Mouse (Mus musculus): ENCODE results near the gene Ms4a4d.
"Not testable (repeated sequence)": the region's sequence is repeated elsewhere in the genome, so short reads cannot be mapped to it uniquely, and the experiment has no call there.

The Ms4a4d gene

DNA sequence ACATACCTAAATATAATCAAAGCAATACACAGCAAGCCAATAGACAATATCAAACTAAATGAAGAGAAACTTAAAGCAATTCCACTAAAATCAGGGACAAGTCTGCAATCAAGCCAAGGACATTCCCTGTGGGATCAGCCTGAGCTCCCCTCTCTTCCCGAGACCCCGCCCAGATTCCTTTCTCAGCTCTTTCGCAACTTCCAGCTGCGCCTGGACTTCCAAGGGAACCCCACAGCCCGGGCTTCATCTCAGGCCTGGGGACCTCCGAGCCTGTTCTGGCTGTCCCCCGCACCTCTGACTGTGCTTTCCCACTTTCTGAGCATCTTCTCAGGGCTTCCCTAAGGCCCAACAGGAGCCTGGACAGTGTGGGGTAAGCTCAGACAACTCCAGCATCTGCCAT, at the start of gene Ms4a4d:
TSS of gene Ms4a4d (plus strand) at position 209 of the 400 bp plus-strand sequence.
- no peak for DNase-seq (ENCODE audit: low spot score)

DNA sequence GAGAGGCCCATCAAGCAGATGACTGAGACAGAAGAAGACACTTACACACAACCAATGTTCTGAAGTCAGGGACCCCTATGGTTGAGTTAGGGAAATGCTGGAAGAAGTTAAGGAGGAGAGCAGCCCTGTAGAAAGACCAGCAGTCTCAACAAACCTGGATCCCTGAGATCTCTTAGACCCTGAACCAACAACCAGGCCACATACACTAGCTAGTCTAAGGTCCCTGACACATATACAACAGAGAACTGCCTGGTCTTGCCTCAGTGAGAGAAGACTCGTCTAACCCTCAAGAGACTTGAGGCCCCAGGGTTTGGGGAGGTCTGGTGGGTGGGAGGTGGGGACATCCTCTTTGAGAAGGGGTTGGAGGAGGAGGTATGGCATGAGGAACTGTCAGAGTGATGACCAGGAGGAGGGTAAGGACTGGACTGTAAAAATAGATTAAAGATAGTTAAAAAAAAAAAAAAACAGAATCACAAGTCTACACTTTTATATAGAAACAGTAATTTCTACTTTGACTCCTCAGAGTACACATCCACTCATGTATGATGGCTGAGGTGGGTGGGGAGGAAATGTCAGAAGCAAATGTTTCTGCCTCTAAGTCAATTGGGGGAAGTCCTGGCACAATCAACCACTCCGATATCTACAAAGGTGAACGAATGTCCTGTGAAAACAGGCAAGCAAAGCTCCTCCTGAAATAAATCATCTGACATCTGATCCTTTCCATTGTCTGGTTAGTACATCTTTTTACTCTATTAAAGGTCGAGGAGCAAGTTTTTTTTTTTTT, 45.0 kb upstream of the Ms4a4d start:
- DNase-seq (ENCODE audit: low spot score) = no peak

DNA sequence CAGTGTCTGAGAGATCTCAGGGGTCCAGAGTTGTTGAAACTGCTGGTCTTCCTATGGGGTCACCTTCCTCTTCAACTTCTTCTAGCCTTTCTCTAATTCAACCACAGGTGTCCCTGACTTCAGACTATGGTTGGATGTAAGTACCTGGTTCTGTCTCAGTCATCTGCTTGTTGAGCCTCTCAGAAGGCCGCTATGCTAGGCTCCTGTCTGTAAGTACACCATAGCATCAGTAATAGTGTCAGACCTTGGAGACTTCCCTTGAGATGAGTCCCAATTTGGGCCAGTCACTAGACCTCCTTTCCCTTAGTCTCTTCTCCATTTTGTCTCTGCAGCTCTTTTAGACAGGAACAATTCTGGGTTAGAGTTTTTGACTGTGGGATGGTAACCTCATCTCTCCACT, 43.9 kb upstream of the Ms4a4d start:
- no peak for DNase-seq (ENCODE audit: low spot score)

DNA sequence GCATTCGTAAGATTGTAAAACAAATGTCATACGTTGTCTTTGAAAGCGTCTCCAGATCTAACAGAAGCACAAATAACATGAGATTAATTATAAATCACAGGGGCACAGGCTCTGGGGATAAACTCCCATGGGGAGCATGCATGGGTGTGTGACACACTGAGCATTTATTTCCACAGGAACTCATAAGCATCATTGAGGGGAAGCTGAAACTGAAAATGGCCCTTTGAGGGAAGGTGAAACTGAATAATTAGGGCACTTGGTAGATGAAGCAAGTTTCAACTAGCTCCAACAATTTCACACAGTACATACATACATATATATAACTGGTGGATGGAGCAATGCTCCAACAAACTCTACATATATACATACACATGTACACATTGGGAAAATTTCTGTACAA, 42.1 kb upstream of the Ms4a4d start:
- DNase-seq (ENCODE audit: low spot score) = no peak

DNA sequence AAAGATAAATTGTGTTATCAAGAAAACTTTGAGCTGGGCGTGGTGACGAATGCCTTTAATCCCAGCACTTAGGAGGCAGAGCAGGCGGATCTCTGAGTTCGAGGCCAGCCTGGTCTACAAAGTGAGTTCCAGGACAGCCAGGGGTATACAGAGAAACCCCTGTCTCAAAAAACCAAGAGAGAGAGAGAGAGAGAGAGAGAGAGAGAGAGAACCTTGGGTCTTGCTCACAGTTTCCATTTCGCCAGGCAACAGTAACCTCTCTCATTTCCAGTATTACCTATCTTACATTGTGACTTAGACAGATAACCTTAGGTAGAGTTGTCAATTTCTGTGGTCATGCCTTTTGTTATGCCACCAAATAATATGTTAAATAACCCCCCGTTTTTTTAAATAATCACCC, 40.2 kb upstream of the Ms4a4d start:
- no peak for DNase-seq (ENCODE audit: low spot score)

DNA sequence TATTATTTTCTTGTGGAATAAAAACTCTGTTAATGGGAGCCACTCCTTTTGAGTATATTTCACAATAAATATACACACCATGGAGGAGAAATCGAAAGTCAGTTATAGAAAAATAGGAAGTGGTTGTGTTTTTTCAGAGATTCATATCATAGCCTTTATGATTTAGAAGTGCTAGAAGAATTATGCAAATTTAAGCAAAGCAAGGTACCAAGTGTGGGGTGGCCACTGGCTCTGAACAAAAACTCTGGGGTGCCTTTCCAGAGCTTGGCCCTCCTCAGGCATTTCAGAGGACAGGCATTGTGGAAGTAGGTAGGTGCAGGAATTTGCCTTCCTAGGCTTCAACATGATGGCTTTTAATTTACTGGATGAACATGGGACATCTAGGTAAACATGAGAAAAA, 39.3 kb upstream of the Ms4a4d start:
- DNase-seq (ENCODE audit: low spot score) = not testable (repeated sequence)

DNA sequence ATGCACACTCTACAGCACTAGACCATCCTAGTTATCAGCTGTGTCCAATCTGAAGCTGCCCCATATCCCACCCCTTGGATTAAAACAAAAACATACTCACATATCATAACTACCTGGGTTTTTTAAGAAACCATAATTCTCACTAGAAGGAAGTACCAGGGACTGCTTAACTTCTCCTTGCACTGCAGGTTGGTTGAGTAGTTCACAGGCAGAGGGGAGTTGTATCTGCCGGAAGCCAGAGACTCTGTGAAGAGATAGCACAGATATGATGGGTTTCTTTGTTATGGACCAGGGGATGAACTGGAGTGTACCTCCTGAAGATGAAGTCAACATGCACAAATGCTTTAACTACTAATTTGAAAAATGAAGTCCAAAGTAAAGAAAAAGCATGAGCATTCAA, 35.8 kb upstream of the Ms4a4d start:
- no peak for DNase-seq (ENCODE audit: low spot score)

DNA sequence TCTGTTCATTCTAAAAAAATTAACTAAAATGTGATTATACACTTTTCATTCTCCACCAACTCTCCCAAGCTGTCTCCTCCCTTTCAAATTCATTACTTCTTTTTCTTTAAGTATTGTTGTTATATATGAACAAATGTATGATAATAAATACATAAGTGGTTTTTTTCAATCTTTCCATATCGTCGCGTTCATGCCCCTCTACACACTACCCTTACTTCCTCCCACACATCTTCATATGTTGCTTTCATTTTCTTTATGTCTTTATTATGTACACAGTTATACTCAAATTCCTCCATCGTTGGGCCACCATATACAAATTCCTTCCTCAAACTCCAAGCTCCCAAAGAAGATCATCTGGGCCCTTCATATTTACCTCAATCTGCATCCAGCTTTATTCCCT, 35.3 kb upstream of the Ms4a4d start:
- no peak for DNase-seq (ENCODE audit: low spot score)

DNA sequence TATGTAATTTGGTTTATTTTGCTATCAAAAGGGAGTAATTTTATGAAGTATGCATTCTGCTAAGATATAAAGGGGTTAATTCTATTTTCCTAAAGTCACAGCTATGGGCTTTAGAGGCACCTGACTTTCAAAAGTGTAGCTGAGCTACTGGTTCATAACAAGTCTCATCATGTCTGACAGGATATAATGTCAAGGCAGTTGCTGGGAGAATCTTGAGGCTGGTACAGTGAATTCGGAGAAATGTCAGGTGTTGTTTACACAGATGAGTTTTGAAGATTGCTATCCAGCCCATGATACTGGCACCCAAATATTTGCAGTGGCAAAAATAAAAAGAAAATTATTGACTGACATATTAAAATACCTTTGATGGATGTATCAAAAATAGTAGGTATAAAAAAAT, 31.7 kb upstream of the Ms4a4d start:
- no peak for DNase-seq (ENCODE audit: low spot score)

DNA sequence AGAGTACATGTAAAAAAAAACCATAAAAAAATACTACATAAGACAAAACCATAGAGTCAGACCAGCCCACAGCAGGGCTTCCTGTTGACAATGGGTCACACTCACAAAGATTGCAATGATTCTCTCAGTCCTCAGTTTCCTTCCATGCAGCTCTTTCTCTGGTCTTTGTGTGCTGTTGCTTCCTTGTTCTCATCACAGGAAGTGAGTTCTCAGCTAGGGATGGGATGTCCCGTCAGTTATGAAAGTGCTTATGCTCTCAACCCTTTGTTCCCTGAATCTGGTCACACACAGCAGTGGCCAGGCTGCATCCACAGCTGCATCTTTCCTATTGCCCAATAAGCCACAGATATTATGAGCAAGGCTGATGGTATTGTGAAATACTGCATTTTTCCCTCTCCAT, 23.1 kb upstream of the Ms4a4d start:
- DNase-seq (ENCODE audit: low spot score) = no peak

DNA sequence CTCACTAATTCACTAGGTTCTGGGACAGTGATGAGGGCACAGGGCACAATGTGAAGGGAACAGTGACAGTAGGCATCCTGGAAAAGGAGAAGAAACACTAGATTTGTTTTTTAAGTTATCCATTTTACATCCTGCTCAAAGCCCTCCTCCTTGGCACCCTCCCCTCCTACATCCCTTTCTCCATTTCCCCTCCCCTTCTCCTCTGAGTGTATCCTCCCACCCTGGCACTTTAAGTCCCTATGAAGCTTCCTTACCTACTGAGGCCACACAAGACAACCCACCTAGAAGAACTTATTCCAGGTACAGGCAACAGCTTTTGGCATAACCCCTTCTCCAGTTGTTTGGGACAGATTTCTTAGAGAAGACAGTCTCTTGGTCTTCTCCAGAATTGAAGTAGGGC, 20.4 kb upstream of the Ms4a4d start, which contains the start of gene Ms4a6b:
TSS of gene Ms4a6b (plus strand) at position 267 of the 400 bp plus-strand sequence.
- no peak for DNase-seq (ENCODE audit: low spot score)

DNA sequence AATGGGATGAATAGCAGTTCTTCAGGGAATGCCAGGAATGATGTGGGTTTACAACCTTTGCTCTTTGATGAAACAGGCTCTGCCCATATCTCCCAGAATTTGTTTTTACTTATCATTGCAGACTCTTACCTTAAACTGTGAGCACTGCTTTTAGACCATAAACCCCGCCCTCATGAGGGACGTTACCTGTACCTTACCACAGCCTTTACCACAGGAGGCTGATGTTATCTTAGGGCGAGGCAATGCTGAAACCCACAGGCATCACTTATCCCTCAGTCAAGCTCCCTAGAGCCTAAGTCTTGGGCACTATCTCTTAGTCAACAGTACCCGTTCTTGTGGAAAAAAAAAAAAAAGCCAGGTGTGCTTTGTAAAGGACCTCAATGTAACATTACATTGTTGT, 19.8 kb upstream of the Ms4a4d start:
- no peak for DNase-seq (ENCODE audit: low spot score)

DNA sequence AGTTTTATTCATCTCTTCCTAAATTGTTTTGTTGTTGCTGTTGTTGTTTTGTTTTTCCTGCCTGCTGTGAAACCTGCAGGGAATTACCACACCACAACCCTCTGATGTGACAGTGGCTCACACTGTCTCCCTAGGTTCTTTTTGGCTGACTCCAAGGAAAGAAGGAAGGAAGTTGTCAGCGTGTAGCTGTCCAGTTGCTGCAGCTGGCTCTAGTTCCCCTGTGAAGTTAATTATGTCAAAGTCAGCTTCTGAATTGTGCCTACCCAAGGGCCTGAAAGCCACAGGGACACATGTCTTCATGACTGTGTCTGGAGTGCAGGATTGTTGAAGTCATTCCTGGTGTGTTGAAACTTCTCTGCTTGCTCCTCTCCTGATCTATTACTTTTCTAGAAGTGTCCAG, 19.2 kb upstream of the Ms4a4d start:
- not testable (repeated sequence) for DNase-seq (ENCODE audit: low spot score)

DNA sequence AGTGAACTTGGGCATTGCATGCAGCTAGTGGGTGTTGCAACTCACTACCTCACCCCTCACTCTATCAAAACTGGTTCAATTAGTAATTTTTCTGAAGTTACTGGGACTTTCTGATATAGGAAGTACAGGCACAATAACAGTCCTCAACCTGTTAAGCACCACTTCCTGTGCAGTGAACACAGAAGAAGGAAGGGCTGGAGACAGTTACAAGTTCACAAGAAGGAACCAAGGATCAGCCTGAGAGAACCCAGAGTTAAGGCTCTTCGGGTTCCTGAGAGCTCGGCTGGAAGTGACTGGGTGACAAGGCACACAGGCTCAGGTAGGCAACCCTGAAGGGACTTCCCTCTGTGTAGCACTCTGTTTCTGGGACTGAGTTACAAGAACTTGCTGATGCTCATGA, 18.2 kb upstream of the Ms4a4d start:
- DNase-seq (ENCODE audit: low spot score) = not testable (repeated sequence)

DNA sequence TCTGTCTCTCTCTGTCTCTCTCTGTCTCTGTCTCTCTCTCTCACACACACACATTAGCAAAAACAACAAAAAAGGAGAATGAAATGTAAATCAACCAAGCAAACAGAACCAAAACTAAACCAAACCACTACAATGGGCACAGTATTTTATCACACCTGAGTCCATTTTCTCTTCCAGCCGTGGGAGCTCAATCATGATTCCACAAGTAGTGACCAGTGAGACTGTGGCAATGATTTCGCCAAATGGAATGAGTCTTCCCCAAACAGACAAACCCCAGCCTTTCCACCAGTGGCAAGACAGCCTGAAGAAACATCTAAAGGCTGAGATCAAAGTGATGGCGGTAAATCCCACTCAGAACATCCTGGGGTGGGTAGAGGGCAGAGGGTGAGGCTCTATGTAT, 16.5 kb upstream of the Ms4a4d start:
- no peak for DNase-seq (ENCODE audit: low spot score)

DNA sequence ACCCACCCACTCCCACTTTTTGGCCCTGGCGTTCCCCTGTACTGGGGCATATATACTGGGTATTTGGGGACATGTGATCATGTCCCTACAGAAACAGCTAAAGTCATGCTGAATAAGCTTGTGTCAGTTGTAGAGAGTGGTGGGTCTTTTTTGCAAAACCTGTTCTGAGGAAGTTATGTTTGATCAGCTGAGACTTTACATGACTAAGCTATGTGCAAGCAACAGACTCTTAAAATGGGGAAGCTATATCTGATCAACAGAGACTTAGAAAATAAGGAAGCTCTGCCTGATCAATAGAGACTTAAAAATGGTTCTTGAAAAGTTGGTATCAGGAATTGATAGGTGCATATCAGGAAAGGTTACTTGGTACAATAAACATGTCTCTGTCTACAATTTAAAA, 3.2 kb upstream of the Ms4a4d start:
- no peak for DNase-seq (ENCODE audit: low spot score)

DNA sequence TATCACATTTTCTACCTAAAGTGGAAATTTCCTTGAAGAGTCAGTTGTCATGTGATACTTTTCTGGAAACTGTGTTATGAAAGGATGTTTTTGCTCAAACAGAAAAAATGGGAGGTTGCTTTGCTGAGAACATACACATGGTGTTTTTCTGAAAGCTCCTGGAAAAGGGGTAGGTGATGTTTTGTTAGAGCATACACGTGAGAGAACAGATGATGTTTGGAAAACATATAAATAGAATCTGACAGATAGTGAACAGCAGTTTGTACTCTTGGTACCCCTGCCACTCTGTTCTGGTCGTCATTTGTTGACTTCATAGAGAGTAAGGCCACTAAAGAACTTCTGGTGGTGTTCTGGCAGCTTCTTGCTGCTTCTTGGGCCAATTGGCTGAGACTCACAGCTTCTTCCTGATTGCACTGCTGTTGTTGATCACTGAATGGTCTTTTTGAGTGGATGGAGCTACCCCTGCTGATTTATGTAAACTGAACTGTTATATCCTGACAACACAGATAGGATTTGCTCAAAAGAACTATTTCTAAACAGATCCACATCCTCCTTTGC, 2.6 kb upstream of the Ms4a4d start:
- no peak for DNase-seq (ENCODE audit: low spot score)

DNA sequence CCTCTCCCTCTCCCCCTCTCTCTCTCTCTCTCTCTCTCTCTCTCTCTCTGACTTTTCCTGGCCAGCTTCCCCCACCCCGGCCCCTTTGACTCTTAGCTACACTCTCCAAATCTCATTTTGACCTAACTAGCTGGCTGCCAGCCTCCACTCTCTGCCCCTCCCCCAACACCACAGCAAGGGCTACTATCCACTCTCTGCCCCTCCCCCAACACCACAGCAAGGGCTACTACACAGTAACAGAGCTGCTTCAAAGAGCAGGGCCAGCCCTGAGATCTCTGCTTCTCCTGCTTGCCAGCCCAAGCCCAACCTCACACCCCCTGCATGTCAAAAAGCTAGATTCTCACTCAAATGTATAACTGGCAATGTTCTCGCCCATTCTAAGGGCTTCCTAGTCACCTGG, 735 bp downstream of the Ms4a4d start:
- no peak for DNase-seq (ENCODE audit: low spot score)

DNA sequence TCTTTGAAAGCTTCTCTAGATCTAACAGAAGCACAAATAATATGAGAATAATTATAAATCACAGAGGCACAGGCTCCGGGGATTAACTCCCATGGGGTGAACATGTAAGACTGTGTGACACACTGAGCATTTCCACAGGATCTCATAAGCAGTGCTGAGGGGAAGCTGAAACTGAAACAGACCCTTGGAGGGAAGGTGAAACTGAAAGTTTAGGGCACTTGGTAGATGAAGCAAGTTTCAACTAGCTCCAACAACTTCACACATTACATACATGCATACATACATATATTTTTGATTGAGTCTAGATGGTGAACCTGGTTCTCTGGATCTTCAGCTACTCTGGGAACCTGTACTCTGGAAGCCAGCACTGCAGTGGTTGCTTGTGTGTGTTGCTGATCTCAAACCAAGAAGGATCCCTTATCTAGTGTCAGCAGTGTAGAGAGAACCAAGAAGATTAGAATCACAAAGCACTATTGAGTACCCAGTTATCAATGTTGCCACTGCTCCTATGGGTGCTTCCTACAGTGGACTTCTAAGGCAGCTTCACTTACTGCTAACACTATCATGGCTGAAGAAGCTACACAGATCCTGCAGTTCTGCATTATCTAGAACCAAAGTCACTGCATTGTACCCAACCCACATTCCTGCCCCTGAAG, 3.7 kb downstream of the Ms4a4d start:
- not testable (repeated sequence) for DNase-seq (ENCODE audit: low spot score)

DNA sequence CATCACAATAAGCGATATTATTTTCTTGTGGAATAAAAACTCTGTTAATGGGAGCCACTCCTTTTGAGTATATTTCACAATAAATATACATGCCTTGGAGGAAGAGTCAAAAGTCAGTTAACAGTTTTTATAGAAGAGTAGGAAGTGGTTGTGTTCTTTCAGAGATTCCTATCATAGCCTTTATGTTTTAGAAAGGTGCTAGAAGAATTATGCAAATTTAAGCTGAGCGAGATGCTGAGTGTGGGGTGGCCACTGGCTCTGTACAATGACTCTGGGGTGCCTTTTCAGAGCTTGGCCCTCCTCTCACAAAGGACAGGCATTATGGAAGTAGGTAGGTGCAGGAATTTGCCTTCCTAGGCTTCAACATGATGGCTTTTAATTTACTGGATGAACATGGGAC, 7.8 kb downstream of the Ms4a4d start:
- DNase-seq (ENCODE audit: low spot score) = not testable (repeated sequence)

DNA sequence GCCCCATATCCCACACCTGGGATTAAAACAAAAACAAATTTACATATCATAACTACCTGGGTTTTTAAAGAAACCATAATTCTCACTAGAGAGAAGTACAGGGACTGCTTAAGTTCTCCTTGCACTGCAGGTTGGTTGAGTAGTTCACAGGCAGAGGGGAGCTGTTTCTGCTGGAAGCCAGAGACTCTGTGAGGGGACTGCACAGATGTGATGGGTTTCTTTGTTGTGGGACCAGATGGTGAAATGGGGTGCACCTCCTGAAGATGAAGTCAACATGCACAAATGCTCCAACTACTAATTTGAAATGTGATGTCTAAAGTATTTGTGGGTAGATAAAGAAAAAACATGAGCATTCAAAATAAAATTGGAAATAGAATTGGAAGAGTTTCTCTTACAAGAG, 11.3 kb downstream of the Ms4a4d start:
- no peak for DNase-seq (ENCODE audit: low spot score)

DNA sequence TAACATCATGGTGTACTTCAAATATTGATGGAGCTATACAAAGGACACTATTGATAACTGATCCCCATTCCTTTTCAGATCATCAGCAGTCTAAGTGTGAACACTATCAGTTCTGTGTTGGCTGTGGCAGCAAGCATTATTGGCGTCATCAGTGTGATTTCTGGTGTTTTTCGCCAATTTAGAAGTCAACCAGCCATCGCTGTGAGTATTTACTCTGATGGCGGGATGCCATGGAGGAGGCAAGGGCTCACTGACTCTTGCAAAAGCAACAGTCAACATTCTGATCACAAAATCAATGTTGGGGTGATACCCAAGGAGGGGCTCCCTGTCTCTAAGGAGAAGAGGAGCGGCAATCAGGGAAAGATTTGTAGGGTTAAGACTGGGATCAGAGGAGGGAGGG, 18.1 kb downstream of the Ms4a4d start:
- no peak for DNase-seq (ENCODE audit: low spot score)

DNA sequence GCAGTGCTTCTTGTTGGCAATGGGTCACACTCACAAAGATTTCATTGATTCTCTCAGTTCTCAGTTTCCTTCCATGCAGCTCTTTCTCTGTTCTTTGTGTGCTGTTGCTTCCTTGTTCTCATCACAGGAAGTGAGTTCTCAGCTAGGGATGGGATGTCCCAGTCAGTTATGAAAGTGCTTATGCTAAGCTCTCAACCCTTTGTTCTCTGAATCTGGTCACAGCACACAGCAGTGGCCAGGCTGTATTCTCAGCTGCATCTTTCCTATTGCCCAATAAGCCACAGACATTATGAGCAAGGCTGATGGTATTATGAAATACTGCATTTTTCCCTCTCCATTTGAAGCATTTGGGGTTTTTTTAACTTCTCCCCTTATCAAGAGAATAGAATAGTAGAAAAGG, 23.0 kb downstream of the Ms4a4d start:
- DNase-seq (ENCODE audit: low spot score) = not testable (repeated sequence)
